Mouse (Mus musculus) cerebral cortex, adult 2 months (tissue): Measurements from ENCODE around the gene Csdc2.

Source experiments
- WGBS: fragments of 180-500 bp; shearing (Covaris S2); methylation state at CpG from one replicate; pipeline ENCODE4 v1.1.7; 2018; 5-methylcytosine and 5-hydroxymethylcytosine counted together

The Csdc2 gene

DNA sequence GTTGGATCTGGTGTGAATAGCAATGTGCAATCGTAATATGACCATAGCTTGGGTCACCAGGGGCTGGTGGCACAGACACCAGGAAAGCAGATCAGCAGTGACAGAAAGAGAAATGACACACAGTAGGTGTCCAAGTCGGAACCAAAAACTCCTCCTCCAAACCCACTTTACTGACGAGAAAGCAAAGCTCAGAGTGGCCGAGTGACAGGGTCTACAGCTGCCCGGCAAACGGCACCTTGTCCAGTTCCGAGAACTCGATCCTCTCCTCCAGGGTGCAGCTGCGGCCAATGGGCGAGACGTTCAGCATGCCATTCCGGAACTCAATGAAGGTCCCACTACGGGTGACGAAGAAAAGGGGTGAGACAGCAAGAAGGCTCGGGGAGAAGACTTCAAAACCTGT lies 18.9 kb downstream of the Csdc2 start:
- WGBS = 94% methylated on average over 15 of the region's 15 CpGs

DNA sequence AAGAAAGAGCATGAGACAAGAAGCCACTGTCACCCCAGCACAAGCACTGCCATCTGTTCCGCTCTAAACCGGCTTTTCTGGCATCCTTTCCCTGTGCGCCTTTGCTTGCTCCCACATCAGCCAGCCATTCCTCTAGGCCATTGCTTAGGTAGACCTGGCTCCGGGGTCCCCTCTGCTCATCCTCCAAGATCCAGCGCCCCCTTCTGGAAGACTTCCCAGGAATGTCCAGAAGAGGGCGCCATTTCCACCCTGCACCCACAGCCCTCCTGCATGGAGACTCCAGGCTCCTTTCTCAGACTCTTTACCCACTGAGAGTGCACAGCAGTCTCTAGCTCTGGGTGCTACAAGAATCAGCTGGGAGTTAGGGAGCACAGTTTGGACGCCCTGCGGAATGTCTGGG lies 19.9 kb downstream of the Csdc2 start:
- 25% methylated on average over 8 of the region's 8 CpGs for WGBS

DNA sequence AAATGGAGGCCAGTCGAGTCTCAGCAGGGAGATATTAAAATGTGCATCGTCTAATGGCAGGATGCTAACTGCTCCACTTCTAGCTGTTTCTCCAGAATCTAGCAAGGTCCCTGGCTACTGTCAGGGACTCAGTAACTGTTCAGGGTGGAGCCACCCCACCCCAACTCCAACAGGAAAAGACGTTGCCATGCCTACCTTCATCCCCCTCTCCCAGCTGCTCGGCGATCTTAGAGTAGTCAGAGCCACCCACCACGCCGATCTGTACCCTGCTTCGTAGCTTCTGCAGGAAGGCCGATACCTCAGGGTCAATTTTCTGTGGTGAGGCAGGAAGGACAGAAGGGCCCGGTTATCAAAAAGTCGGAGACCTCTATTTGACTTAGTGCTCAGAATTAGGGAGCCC lies 21.0 kb downstream of the Csdc2 start:
- 48% methylated on average over 11 of the region's 11 CpGs for WGBS

DNA sequence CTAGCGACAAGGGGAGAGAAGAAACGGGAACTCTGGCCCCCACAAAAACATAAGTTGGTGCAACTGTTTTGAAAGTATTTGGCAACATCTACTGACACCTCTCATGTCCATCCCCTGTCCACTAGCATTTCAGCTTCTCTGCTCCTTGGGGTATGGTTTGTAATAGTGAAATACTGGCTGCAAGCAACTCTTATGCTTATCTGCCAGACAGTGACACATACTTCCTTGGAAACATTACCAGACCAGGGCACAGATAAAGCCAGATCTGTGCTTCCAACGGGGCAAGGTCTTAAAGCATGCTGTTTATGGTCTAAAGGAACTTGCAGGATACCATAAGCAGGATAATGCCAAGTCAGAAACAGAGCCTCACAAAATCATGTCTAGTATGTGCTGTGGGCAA lies 22.3 kb downstream of the Csdc2 start:
- WGBS = 55% methylated on average over 3 of the region's 3 CpGs

DNA sequence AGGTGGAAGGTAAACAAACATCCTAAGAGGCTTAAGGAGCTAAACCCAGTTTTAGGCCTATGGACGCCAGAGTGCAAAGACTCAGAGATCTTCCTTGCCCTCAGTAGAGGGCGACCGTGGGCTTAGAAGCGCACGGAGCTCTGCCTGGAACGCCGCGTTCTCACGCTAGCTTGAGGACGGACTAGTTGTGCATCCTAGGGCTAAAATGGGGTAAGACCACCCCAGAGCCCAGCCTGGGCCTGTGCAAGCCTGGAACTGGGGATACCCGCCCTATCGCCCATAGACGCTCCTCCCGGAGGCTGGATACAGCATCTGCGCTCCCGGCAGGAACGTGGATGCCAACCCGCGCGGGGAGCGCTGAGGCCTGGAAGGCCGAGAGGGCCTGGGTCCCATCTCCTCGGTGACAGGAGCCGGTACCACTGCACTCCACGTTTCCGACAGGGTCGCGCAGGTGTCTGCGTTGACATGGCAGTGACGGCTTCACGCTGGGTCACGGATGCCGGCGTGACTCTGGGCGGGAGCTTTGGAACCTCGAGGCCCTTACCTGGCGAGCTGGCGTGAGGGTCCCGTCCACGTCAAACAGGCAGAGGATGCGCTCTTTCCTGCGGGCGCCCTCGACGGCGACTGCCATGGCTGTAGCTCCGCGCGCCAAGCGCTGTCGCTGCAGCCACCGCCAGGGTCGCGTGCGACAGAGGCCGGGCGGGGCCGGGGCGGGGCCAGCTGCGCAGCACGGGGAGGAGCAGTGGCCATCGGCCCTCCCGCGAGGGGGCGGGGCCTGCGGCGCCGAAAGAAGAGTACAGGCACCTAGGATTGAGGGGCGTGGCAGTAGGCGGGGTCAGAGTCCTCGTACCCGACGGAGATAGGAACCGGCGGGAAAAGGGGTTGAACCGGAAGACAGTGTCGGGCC lies 23.9 kb downstream of the Csdc2 start, which contains the start of gene Pmm1:
Gene Pmm1 (minus strand): TSS at position 760 of the 907 bp plus-strand sequence.
- under 1% methylated on average over 77 of the region's 77 CpGs for WGBS

DNA sequence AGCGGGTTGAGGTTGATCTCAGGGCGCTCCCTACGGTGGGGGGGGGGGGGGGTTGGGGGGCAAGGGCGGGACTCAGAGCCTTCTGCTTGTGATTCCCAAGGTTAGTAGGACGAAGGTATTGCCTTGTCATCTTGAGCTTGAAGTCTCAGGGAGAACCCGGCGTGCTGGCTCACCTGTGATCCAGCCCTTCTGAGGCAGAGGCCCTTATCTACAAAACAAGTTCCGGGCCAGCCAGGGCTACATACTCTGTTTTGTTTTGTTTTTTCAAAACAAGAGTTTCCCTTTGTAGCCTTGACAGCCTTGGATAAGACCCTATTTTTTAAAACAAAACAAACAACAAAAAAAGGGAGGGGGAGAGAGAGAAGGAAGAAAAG lies 24.5 kb downstream of the Csdc2 start:
- 5% methylated on average over 8 of the region's 8 CpGs for WGBS

DNA sequence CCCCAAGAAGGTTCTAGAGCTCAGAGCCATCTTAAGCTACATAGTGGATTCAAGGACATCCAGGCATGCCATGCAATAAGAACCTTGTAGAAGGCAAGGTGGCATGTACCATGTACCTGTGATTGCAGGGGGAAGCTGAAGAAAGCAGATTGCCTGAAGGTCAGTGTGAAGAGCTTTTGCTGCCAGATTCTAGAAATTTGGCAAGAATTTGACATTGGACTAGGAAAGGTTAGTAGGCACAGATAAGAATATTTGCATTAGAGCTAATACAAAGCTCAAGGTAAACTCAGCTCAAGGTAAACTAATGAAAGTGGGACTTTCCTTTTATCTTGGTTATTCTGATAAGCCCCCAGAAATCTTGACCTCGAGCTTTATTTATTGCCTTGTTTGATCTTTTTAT lies 27.7 kb downstream of the Csdc2 start:
- 71% methylated on average over 1 of the region's 1 CpGs for WGBS

DNA sequence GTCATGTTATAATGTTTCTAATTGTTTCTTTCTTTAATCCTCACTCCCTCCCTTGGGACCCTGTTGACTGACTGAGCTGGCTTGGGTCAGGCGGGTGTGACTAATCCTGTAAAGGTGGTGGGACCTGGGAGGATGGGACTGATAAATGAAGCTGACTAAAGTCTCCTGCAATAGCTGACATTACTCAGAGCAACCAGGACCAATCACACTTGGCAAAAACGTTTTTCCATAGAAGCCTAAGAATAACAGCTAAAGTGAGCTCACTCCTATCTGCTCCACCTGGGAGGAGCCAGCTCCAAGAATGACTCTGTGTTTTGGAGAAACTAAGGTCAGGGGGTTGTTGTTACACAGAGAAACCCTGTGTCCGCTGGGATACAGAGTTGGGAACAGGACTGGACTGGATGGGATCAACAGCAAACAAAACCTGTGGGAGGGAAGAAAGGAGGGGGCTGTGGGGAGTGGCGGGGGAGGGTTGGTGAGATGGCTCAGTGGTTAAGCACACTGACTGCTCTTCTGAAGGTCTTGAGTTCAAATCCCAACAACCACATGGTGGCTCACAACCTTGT lies 28.5 kb downstream of the Csdc2 start:
- WGBS = 65% methylated on average over 4 of the region's 4 CpGs

DNA sequence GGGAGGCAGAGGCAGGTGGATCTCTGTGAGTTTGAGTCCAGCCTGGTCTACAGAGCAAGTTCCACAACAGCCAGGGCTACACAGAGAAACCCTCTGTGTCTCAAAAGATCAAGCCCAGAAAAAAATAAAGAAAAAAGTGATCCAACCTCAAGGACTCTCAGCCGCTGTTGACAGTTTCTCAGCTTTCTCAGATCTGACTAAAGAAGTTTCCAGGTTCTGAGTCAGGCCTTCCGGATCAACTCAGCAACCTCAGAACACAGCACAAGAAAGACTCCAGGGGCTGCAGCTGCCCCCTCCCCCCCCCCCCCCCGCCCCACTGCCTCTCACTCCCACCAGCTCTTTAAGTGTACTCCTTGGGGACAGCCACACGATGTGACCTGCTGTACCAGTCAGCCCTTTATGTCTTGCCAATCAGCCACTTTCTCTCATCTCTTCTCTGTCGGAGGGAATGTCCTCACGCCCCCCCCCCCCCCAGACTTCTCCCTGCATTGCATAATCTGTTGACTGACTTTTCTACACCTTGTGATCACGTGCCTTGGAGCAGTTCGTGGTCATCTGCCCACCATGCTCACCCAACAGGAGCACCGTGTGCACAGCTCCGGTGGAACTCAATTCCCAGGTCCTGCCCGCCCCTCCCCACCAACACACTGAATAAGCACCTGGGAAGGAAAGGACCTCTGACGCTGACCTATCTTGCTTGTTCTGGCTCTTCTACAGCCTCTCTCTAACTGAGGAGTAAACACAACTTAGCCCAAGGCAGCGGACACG lies 29.7 kb downstream of the Csdc2 start:
- WGBS = 78% methylated on average over 14 of the region's 14 CpGs

DNA sequence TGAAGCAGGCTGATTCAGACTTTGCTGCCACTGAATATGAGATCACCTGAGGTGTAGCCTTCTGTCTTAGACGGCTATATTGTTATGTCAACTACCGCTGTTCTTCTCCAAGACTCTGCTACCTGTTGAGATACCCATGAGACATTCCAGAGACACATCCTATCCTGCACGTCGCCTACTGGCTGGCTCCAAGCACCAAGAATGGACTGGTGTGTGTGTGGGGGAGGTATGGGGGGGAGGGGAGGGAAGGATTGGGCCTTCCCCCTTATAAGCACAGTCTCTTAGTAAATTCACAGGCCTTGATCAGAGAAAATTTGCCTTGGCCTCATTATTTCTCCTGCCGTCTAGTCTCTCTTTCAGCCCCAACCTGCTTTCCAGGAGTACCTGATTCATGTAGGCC lies 31.3 kb downstream of the Csdc2 start:
- WGBS = 86% methylated on average over 5 of the region's 5 CpGs

DNA sequence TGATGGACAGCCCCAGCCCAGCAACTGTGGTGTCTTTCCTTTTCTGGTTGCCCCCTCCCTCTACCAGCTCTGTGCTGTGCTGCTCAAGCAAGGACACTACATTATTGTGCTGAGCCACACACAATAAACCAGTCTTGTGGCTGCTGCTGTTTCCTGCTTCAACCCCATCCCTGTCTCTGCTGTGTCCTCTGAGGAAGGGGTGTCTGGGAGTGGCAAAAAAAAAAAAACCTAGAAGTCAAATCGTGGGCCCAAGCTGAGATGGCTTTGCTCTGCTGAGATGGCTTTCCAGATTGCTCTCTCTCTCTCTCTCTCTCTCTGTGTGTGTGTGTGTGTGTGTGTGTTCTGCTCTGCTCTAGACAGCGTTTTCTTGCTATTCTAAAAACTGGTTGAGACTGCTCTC lies 31.9 kb downstream of the Csdc2 start:
- 14% methylated on average over 2 of the region's 2 CpGs for WGBS

DNA sequence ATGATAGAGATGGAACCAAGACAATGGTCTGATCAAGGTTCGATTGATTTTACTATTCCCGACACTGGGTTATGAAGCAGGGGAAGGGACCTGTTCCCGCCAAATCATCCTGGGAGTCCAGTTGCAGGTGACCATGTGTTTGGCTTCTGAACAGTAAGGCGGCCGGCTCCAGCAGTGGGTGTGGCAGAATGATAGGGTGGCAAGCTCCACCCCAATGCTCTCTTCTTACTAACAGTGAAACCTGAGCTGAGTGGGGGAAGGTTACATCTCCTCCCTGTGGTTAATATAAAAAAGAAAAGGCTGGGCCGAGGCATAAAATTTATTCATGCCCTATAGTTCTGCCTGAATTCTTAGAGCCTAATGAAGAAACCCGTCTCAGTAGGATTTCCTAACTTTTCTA lies 32.6 kb downstream of the Csdc2 start:
- 77% methylated on average over 7 of the region's 7 CpGs for WGBS

DNA sequence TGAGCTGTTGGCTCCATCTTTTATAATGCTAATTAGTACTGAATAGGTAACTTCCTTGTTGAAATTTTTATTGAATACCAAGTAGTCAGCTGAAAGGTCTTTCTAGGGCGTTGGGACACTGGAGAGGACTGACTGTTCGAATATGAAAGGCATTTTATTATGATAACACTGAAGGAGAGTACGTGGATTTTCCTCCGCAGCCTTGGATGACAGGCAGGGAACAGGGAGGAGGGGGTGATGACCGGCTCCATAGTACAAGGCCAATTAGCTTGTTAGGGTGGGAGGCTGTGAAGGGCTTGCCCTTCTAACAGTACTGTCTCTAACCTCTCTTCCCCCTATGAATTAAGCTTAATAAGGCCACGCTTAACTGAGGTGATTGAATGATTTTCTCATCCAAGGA lies 33.1 kb downstream of the Csdc2 start:
- 62% methylated on average over 6 of the region's 6 CpGs for WGBS

DNA sequence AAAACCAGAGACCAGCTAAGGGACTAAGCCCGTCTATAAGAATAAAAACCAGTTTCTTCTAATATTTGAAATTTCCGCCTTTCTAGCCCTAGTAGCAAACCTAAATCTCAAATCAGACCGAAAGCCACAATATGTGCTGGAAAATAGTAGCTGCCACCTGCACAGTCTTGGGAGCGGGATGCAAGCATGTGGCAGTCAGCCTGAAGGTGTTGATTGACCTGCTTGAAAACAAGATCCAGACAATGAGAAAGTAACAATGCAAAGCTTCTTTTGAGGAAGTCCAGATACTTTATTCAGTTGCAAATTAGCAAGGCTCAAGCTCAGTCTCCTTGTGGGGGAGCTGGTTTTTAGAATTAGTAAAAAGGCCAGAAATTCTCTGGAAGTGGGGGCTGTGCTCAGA lies 33.9 kb downstream of the Csdc2 start:
- WGBS = 85% methylated on average over 4 of the region's 4 CpGs

DNA sequence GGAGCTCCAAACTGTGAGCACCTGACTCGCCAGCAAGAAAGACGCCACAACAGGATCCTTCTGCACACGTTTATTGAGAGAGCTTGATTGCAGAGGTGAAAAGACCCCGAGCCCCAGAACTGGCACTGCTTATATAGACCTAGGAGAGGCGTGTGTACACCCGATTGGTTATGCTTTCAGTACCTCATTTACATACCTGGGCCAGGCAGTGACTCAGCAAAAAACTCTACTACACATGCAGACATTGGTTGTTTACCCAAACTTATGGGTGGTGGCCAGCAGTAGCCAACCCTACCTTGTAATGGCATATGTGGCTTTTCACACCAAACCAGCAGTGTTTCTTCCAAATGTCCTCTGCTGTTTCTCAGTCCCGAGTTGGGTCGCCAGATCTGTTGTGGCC lies 38.6 kb downstream of the Csdc2 start:
- WGBS = 88% methylated on average over 8 of the region's 8 CpGs

DNA sequence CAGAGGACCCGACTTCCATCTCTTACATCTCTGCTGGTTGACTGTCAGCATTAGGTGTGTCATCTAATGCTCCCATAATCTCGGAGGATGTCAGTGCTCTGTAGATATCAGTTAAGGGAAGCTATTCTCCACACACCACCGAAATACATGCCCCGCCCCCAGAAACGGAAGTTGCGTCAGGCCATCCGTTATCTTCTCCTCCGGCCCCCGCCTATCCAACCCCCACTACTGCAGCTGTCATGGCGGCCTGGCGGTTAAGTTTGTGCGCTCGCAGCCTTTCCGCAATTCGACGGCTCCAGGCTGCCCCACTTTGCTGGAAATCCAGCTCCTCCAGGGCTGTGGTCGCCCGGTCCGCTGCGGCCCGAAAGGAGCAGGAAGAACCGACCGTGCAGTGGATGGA lies 43.8 kb downstream of the Csdc2 start, which contains the start of gene 1700029P11Rik:
Gene 1700029P11Rik (plus strand): TSS at position 220 of the 400 bp plus-strand sequence.
- 95% methylated on average over 23 of the region's 23 CpGs for WGBS

DNA sequence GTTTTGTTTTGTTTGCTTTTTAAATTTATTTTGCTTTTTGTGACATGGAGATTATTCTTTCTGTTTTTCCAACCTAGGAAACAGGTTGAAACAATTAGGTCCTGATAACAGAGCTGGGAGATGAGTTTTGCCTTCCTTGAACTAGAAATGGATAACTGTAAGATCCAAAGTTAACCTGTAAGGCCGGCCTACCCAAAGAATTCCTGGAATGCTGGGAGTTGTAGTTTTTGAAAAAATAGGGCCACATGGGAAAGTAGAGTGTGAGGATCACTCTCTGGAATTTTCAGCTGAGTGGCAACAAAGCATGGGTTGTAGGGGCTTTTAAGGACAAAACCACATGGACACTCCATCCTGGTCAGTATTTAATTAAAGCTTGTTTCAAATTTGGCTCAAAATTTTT lies 45.6 kb downstream of the Csdc2 start:
- 69% methylated on average over 1 of the region's 1 CpGs for WGBS

DNA sequence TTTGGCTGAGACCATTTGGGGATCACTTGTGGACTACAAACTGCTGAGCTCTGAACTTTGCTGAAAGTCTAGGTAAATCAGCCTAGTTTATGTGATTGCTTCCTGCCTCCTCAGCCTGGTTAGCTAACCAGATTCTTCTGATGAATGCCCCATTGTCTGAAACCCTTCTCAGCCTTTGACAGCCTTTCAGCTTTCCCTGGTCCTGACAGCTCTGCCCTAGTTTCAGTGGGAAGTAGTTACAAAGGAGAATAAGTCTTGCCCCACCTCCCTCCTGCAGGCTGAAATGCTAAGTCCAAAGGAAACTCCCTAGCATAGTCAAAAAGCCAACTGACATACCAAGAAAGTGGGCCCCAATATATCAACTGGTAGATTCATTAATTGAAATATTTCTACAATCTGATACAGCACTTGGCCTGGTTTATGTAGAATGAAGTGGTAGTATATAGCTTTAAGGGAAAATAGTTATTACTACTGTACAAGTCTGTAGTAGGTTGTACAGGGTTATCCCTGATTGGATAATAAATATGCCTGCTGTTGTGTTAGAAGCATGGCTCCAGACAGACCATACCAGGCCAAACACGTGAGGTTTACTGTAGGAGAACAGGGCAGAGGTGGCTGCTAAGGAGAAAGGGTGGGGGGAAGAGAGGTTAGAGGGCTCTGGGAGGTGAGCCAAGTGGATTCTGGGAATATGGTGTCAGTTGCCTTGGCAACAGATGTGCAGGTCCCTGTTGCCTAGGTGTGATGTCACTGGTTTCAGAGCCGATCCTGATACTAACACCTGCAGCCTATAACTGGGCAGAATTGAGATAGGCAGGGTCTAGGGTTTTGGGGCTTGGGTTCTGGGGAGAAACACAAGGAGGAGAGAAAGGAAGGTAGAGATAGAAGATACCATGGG lies 49.0 kb downstream of the Csdc2 start:
- 60% methylated on average over 2 of the region's 2 CpGs for WGBS

DNA sequence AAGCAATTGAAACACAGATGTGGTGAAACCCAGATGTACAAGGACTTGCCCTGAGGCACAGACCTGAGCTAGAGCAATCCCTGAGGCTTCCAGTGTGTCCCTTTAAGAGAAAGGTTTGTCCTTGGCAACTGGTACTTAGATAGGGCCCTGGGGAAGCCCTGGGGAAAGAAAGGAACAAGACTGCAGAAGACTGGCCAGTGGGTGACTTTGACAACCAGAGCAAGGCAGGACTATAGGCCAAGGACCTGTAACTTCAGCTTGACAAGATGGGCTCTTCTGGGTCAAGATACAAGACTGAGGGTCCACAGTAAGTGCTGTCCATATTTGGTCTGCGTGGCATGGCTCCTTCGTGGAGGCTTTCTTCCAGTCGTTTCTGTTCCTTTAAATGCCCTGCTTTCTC lies 51.1 kb downstream of the Csdc2 start, which contains the start of gene Xrcc6:
Gene Xrcc6 (plus strand): TSS at position 190 of the 400 bp plus-strand sequence.
- WGBS = 70% methylated on average over 3 of the region's 3 CpGs

DNA sequence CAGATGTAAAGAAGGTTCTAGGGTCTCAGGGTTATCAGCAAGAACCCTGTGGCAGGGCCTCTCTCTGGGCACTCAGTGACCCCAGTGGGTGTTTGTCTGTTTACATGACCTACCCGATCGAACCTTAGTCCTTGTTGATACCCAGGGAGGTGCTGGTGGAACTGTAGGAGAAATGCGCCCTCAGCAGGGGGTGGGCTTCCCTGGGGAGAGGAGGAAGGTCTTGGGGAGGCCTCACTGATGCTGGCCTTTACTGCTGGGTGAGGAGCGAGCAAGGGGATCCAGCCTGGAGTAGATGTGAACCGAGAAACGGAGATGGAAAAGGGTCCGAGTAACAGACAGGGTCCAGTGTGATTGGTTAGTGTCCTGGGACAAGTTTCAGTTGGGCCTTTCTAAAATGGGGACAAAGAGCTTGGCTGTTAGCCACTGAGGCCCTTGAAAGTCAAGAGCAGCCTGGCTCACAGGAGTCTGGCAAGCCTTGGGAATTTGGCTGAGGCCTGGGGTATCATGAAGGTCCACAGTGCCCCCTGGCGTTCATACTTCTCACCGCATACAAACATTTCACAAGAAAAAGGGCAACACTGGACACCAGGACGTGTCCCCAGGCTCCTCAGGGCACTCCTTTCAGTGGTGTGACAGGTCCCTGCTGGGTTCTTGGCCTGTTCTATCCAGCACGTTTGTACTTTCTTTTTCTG lies 53.0 kb downstream of the Csdc2 start:
- 41% methylated on average over 11 of the region's 11 CpGs for WGBS

DNA sequence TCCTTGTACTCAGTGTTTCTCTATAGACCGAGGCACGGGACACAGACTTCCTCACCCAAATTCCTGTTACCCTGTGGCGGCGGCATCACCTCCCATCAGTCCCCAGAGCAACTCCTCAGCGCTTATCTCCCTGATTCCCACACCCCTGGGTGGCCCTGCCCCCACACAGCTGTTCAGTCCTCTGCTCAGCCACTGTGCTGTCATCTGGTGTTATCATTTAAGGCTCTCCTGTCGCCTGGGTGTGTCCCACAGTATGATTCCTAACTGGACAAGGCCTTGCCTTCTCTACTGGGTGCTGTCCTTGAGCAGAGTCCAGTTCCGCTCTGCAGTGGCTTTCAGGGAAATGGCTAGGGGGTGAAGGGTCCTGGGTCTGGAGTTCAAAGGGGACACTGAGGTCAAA lies 54.0 kb downstream of the Csdc2 start:
- 55% methylated on average over 7 of the region's 7 CpGs for WGBS
